Mouse (Mus musculus): ENCODE data around the gene Xbp1.
"Not testable (repeated sequence)": the region's sequence is repeated elsewhere in the genome, so short reads cannot be mapped to it uniquely, and the experiment has no call there.

The Xbp1 gene

DNA sequence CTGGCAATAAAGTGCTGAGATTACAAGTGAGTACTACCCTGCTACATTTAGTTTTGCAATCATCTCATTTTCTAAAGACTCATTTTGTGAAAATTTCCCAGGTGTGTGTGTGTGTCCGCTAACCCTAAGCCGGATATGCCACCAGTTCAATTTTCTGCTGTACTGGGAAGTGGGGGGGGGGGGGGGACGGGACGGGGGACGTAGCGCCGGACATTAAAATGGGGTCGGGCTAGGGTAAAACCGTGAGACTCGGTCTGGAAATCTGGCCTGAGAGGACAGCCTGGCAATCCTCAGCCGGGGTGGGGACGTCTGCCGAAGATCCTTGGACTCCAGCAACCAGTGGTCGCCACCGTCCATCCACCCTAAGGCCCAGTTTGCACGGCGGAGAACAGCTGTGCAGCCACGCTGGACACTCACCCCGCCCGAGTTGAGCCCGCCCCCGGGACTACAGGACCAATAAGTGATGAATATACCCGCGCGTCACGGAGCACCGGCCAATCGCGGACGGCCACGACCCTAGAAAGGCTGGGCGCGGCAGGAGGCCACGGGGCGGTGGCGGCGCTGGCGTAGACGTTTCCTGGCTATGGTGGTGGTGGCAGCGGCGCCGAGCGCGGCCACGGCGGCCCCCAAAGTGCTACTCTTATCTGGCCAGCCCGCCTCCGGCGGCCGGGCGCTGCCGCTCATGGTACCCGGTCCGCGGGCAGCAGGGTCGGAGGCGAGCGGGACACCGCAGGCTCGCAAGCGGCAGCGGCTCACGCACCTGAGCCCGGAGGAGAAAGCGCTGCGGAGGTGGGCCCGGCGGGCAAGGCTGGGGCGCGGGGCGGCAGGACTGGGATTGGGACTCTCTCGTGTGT is at the start of gene Xbp1:
Xbp1 (plus strand) TSS at position 248 of the 854 bp plus-strand sequence.
- peak; percentile 96 for DNase-seq

DNA sequence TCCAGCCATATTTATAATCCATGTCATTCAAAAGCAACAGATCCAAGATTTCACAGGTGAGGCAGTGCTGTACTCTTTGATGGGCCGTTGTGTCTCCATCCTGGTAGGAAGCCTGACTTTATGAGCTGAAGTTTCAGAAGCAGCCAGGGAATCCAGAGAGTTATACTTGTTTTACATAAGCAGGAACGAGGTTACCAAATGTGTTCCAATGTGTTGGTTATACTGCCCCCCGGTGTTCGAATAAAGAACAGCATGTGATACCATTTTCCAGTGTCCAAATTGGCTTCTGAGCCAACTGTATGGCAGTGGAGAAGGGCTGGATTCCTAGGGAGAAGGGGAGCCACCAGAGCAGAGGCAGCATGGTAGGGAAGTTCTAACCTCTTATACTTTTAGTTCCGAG is 46.3 kb upstream of the Xbp1 start:
- DNase-seq = peak; percentile 58

DNA sequence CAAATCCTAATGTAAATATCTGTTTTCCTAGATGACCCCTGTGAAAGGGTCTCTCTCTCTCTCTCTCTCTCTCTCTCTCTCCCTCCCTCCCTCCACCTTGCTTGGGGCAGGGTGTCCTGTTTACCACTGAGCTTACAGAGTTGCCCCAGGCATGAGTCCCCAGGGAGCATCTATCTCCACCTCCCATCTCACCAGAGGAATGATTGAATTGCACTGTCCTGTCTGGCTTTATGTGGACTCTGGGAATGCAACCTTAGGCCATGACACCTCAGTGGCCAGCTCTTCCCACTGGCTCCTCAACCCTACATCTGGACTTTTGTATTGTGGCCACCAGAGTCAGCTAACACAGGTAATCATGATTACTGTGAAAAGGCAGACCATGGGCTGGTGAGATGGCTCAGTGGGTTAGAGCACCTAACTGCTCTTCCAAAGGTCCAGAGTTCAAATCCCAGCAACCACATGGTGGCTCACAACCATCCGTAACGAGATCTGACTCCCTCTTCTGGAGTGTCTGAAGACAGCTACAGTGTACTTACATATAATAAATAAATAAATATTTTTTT is 44.8 kb upstream of the Xbp1 start:
- not testable (repeated sequence) for DNase-seq

- no peak for DNase-seq
These were observed 43.7 kb upstream of the Xbp1 start for GRCm38 (mm10) chr11:5476806-5477205.

DNA sequence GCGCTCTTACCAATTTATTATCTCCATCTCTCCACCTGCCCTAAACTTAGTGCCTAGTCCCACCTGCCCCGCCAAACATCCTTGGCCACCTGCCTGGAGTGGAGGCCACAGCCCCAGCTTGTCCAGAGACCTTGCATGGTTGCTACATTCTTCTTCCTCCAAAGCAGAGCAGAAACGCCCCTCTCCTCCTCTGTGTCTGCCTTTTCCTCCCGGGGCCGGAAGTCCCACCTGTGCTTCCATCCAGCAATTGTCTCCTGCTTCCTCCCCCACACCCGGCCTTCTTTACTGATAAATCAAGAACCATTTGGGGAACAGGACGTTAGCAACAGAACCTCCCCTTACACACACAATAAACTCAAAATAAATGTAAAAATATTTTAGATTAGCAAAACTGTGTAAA is 42.3 kb upstream of the Xbp1 start:
- DNase-seq = no peak

DNA sequence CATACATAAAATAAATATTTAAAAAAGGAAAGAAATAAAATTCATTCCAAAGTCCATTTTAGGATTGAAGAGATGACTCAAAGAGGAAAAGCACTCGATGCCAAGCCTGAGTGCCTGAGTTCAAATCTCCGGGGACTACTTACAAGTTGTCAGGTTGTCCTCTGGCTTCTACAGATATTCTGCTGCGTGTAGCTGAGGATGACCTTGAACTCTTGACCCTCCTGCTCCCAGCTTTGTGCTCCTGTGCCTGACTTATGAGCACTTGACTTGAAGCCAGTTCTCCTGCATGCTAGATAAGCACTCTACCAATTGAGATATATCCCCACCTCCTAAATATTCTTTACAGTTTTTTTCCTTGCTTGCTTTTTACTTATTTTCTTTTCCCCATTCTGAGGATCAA is 41.6 kb upstream of the Xbp1 start:
- DNase-seq = no peak

GRCm38 (mm10) chr11:5482581-5482980 is 37.9 kb upstream of the Xbp1 start:
- DNase-seq = no peak

DNA sequence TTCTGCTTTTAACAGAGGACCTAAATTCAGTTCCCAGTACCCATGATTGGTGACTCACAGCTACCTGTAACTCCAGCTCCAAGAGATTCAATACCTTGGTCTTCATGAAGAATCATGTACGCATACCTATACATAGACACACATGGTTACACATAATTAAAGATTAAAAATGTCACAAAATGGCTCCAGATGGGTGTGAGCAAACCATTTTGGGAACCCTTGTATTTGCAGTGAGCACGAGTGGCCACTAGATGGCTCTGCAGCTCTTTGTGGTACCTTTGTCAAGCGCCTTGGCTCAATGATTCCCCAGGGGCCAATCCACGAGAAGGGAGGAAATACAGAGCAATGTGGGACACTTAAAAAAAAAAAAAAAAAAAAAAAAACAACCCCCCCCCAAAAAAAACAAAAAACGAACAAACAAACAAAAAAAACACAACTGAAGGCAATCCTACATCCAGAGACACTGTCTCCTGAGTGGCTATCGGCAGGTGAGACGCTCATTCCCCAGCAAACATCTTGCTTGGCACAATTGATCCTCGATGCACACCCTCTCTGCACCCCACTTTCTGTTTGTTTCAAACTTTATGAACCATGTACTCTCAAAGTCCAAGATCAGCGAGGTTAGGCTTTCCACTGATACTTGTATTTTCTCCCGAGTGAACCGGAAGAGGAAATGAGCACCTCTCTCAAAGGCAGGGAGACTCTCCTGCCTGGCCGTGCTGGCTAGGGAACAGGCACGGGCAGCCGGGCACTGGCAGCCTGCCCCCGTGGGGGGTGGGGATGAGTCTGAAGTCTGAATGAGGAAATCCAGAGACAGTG is 35.1 kb upstream of the Xbp1 start:
- DNase-seq = peak; percentile 83

DNA sequence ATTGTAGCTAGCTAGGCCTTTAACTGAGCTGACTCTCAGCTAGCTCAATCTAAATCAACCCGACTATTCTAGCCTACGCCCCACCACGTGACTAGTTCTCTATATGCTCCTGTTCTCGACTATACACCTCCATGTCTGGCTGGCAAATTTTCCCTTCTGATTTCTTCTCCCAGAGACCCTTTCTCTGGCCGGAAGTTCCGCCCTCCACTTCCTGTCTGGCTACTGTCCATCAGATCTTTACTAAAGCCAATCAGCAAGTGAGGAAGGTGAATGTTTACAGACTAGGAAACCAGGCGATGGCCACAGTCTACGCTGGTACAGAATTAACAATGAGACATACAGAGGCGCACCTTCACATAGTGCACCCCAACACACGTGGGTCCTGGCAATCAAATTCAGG is 31.0 kb upstream of the Xbp1 start:
- DNase-seq = not testable (repeated sequence)

GRCm38 (mm10) chr11:5490989-5491656 is 29.3 kb upstream of the Xbp1 start:
- no peak for DNase-seq

- no peak for DNase-seq
These were observed 28.5 kb upstream of the Xbp1 start for GRCm38 (mm10) chr11:5491912-5492311.

DNA sequence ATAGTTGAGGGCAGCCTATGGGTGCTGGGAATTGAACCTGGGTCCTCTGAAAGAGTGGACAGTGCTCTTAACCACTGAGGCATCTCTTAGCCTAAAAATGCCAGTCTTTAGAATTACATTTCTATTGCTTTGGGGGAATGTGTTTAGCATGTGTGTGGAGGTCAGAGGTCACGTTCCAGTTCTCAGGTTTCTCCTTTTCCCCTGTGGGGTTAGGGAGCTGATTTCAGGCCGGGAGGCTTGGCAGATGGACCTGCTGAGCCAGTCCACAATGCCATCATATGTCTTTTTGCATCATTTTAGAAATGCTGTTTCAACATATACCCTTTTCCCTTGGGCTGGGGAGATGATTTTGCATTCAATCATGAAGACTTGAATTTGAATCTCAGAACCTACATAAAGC is 26.6 kb upstream of the Xbp1 start:
- DNase-seq = no peak

- no peak for DNase-seq
These were observed 25.1 kb upstream of the Xbp1 start for GRCm38 (mm10) chr11:5495286-5495832.

DNA sequence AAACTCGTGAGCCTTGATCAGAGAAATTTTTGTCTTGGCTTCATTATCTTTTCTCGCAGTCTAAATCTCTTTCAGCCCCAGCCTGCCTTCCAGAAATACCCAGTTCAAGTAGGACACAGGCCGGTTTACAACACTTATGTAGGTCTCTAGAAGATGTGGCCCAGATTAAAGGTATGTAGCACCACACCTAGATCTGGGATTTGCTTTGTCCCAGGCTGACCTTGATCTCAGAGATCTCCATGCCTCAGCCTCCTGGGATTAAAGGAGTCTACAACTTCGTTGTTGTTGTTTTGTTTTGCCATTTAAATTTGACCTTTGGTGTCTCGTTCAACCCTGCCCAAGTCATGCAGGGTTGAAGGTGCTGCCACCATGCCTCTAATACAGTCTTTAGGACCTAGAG is 24.6 kb upstream of the Xbp1 start:
- no peak for DNase-seq

DNA sequence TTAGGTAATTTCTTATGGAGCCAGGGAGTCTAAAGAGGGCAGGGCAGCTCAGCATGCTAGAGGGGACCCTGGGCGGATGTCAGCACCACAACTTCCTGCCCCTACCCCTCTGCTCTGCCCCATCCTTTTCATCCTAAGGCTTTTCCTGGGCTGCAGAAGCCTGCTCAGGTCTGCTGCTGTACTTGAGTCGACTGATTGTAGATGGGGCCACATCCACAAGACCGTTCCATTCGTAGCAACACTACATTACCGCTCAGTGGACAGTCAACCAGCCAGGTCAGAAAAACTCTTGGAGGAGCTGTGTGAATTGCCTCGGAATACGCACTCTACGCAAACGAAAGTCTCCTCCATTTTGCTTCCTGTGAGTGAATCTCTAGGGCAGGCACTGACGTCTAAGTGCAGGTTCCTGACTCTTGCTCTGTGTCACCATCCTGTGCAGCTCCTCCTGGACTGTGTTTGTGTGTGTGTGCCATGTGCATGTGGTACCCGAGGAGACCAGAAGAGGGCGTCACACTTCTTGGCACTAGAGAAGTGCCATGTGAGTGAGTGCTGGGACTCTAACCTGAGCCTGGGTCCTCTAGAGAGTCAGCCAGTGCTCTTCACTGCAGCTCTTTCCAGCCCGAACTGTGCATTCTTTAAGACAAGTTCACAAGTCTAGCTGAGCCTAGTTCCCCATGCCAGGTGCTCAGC is 23.8 kb upstream of the Xbp1 start:
- DNase-seq = no peak

DNA sequence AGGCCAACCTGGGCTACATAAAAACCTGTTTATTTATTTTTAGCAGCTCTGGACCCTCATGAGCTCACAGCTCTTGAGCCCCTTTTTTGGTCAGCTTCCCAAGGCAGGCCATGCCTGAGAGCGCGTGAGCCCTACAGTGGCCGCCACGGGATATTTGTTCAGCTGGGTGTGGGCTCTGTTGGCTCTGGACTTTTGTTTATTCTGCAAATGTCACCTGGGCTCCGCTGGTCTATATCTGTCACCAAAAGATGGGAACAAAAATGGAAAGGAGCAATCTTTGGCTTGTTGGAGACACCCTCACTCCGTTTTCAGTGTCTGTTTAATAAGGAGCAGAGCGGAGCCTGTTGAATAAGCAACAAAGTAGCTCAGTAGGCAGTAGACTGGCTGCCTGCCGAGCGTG is 22.0 kb upstream of the Xbp1 start:
- no peak for DNase-seq

- DNase-seq = no peak
These were observed 21.4 kb upstream of the Xbp1 start for GRCm38 (mm10) chr11:5498931-5499661.

- DNase-seq = no peak
These were observed 20.4 kb upstream of the Xbp1 start for GRCm38 (mm10) chr11:5499961-5500644.

GRCm38 (mm10) chr11:5500903-5501741 is 19.3 kb upstream of the Xbp1 start:
- DNase-seq = no peak

Measured in cerebellum, adult 9-11 months (tissue).